In genomic region chr7:42692362-42693158, GRCm38 (mm10) we compare ENCODE assay signal across 8 mouse cellular contexts. TPM values are rescaled to one million over a fixed set of nuclear protein-coding genes. Genes with fewer than 3 reads are reported as not detected.
A peak's percentile ranks its signal among the peaks of the same experiment; 100 is the strongest.
DNase-seq lines count a peak whose midpoint lies in the region; ATAC-seq and TF ChIP-seq lines count a peak whose summit lies in the region.
"Not testable (repeated sequence)": the region's sequence is repeated elsewhere in the genome, so short reads cannot be mapped to it uniquely, and the experiment has no call there.

Gene Zfp975 (minus strand): TSS chr7:42692742.

- not testable (repeated sequence) for H3K79me2 ChIP-seq in myocyte (ENCODE audit: control insufficient read depth, insufficient read depth)

- H3K9ac ChIP-seq in heart, embryonic 14.5 days (ENCODE audit: low read length), result peak within 1 kb of the TSS; percentile 76
- H3K9ac ChIP-seq in liver, embryonic 11.5 days (ENCODE audit: low read depth, low read length), result peak within 1 kb of the TSS; percentile 74

- peak within 1 kb of the TSS; percentile 58 for H3K4me3 ChIP-seq in forebrain, embryonic 10.5 days
- peak within 1 kb of the TSS; percentile 60 to 78 for H3K4me3 ChIP-seq in heart, embryonic 14.5 days (ENCODE audit: control insufficient read depth in 1 of 2, insufficient read depth in 1 of 2, low read depth in 1 of 2, low read length in 2 of 2)
- peak within 1 kb of the TSS; percentile 61 for H3K4me3 ChIP-seq in liver, embryonic 11.5 days (ENCODE audit: low read depth, low read length)
- H3K4me3 ChIP-seq in myocyte, result peak within 1 kb of the TSS; percentile 44

- H3K9me3 ChIP-seq in forebrain, embryonic 10.5 days, result peaks cover 16% of the 10 kb centered on the region
- not testable (repeated sequence) for H3K9me3 ChIP-seq in heart, embryonic 14.5 days (ENCODE audit: control insufficient read depth, low read length); liver, embryonic 11.5 days (ENCODE audit: control insufficient read depth, low read length)

- under 1% methylated on average over 23 of the region's 23 CpGs for WGBS in forebrain, embryonic 10.5 days
- whole genome bisulfite sequencing in heart, embryonic 14.5 days, result under 1% methylated on average over 23 of the region's 23 CpGs
- WGBS in liver, embryonic 11.5 days, result 1% methylated on average over 23 of the region's 23 CpGs

- DNase-seq in CD8-positive naive resting alpha-beta T cell, adult 2 months (ENCODE audit: low read depth in 2 of 2, low spot score in 2 of 2), result peak; percentile 12 to 13
- peak; percentile 70 for DNase-seq in c-Kit-positive CD71-positive TER-119-negative erythroid progenitor cells, embryonic 14.5 days (ENCODE audit: low read depth)
- DNase-seq in forebrain, embryonic 10.5 days (ENCODE audit: extremely low spot score, low spot score), result peak; percentile 71
- peak; percentile 88 for DNase-seq in kidney, postnatal 10 days
- peak; percentile 77 for DNase-seq in liver, embryonic 11.5 days (ENCODE audit: low spot score)
- DNase-seq in spleen, postnatal 4 days (ENCODE audit: low spot score in 2 of 2), result peak; percentile 57 to 70

- peak within 1 kb of the TSS; percentile 24 for H3ac ChIP-seq in myocyte (ENCODE audit: control insufficient read depth, insufficient read length)

- not testable (repeated sequence) for H3K27me3 ChIP-seq in forebrain, embryonic 10.5 days (ENCODE audit: poor library complexity, severe bottlenecking); heart, embryonic 14.5 days (ENCODE audit: control insufficient read depth, insufficient read depth, low read length); liver, embryonic 11.5 days (replicated peaks; ENCODE audit: control insufficient read depth, insufficient read depth, low read length); myocyte (ENCODE audit: control insufficient read depth, insufficient read depth, insufficient read length)

- not testable (repeated sequence) for H3K4me1 ChIP-seq in forebrain, embryonic 10.5 days; heart, embryonic 14.5 days (ENCODE audit: control insufficient read depth in 2 of 2, insufficient read depth in 2 of 2, low read length in 2 of 2); liver, embryonic 11.5 days (replicated peaks; ENCODE audit: control insufficient read depth, insufficient read depth, low read length)

- peak within 1 kb of the TSS; percentile 67 for H3K4me2 ChIP-seq in heart, embryonic 14.5 days (ENCODE audit: low read length)
- H3K4me2 ChIP-seq in liver, embryonic 11.5 days, result peak within 1 kb of the TSS; percentile 67
- peak within 1 kb of the TSS; percentile 77 for H3K4me2 ChIP-seq in myocyte (ENCODE audit: low read depth)

- peak; percentile 99 for ATAC-seq in heart, embryonic 14.5 days (ENCODE audit: insufficient number of reproducible peaks, insufficient read depth, low FRiP score, low read depth)
- ATAC-seq in liver, embryonic 11.5 days (replicated peaks; ENCODE audit: low FRiP score), result peak; percentile 100

- H3K27ac ChIP-seq in forebrain, embryonic 10.5 days, result peak within 1 kb of the TSS; percentile 84
- H3K27ac ChIP-seq in heart, embryonic 14.5 days (replicated peaks in 1 of 2; ENCODE audit: control insufficient read depth in 1 of 2, insufficient read depth in 1 of 2, low read depth in 2 of 2, low read length in 2 of 2), result peak within 1 kb of the TSS; percentile 70 to 84
- H3K27ac ChIP-seq in liver, embryonic 11.5 days (ENCODE audit: low read depth, low read length), result peak within 1 kb of the TSS; percentile 38

- peaks cover 11% of the 10 kb centered on the region; the same call in 1 of the 2 replicates for H3K36me3 ChIP-seq in forebrain, embryonic 10.5 days (replicated peaks)
- H3K36me3 ChIP-seq in heart, embryonic 14.5 days (ENCODE audit: control insufficient read depth, insufficient read depth, low read length); liver, embryonic 11.5 days (ENCODE audit: control insufficient read depth, insufficient read depth, low read length); myocyte (ENCODE audit: control insufficient read depth, insufficient read depth): not testable (repeated sequence)

- TF ChIP-seq POLR2A in myocyte (IDR thresholded peaks at IDR 0.05; ENCODE audit: insufficient read length, low read depth), result peak; percentile 61

TF ChIP-seq in myocyte, 11 proteins besides CTCF, POLR2A, EP300 and RAD21:
- TF ChIP-seq POLR2AphosphoS2 (IDR thresholded peaks at IDR 0.05; ENCODE audit: insufficient read length, low read depth), result peak; percentile 40

RNA-seq across cellular contexts. Expression of gene Zfp975, which starts in this region (rescaled TPM):
- 7.8 and 8.3 TPM in 2 replicates for polyA plus RNA-seq in forebrain, embryonic 10.5 days (2016; fragmentation: Nextera tagmentation; extraction: Ambion mirVana)
- 5.6 and 7.1 TPM in 2 replicates for polyA plus RNA-seq in heart, embryonic 14.5 days (2014; fragmentation: Nextera tagmentation; extraction: Ambion mirVana)
- polyA plus RNA-seq in liver, embryonic 11.5 days (2014; fragmentation: Nextera tagmentation; extraction: Ambion mirVana), result 7.6 and 8.1 TPM in 2 replicates
- polyA plus RNA-seq in myocyte (2012; fragmentation: generic; extraction: Trizol), result 0.41 TPM

Comparison
In these comparisons a context has a peak if more than half of its experiments do, and no peak if none do; other contexts are left out.
1. Peak in every context shown above with its lines: DNase-seq, ATAC-seq, H3K4me3 ChIP-seq and H3K27ac ChIP-seq.
2. DNase-seq: peak in every context shown above with its lines; median percentile 88 in kidney, postnatal 10 days; 77 in liver, embryonic 11.5 days; 71 in forebrain, embryonic 10.5 days; 70 in c-Kit-positive CD71-positive TER-119-negative erythroid progenitor cells, embryonic 14.5 days; 64 in spleen, postnatal 4 days; 12 in CD8-positive naive resting alpha-beta T cell, adult 2 months.